Mouse (Mus musculus): ENCODE data around the gene Anxa8.

The Anxa8 gene

GRCm38 (mm10) chr14:34120016-34120910, 34.5 kb downstream of the Anxa8 start:
- no peak for DNase-seq

GRCm38 (mm10) chr14:34120923-34121351, 35.2 kb downstream of the Anxa8 start:
- no peak for DNase-seq

- DNase-seq = no peak
These were observed 35.9 kb downstream of the Anxa8 start for GRCm38 (mm10) chr14:34121691-34122090.

- no peak for DNase-seq
These were observed 45.4 kb downstream of the Anxa8 start for GRCm38 (mm10) chr14:34131216-34131615.

- no peak for DNase-seq
These were observed 49.6 kb downstream of the Anxa8 start for GRCm38 (mm10) chr14:34135391-34135790.

GRCm38 (mm10) chr14:34139671-34140664, 54.2 kb downstream of the Anxa8 start:
- no peak for DNase-seq

- no peak for DNase-seq
These were observed 56.5 kb downstream of the Anxa8 start for GRCm38 (mm10) chr14:34142316-34142715.

- DNase-seq = no peak
These were observed 57.1 kb downstream of the Anxa8 start for GRCm38 (mm10) chr14:34142915-34143314.
